Mouse (Mus musculus) gastrocnemius, adult 18-20 months (tissue): ENCODE data around the gene Ubl7. TPM values are rescaled to one million over a fixed set of nuclear protein-coding genes. Genes with fewer than 3 reads are reported as not detected.

Source experiments
- total RNA-seq, 2 experiments: library from RNA; stranded (reverse); gene quantifications; 2 replicates each; pipeline ENCODE4 v1.2.3; 2021

Ubl7 gene
- total RNA-seq, 2 experiments from 2014 or later = 87.4 to 95.1 TPM

Other genes with a start within 250 kb of the Ubl7 start
- gene Cyp1a2, start 227.3 kb upstream of the Ubl7 start, total RNA-seq = not detected
- under 1 TPM; 0.24 to 0.37 TPM for gene Cyp1a1, start 223.1 kb upstream of the Ubl7 start, total RNA-seq
- gene Edc3, start 202.4 kb upstream of the Ubl7 start, total RNA-seq = 1 to 10 TPM; 4.7 to 5.1 TPM
- 10 to 100 TPM; 36.1 to 45.2 TPM for gene Clk3, start 145.1 kb upstream of the Ubl7 start, total RNA-seq
- 1 to 10 TPM; 3.7 TPM for gene Arid3b, start 74.2 kb upstream of the Ubl7 start, total RNA-seq
- gene Sema7a, start 29.1 kb downstream of the Ubl7 start, total RNA-seq = 10 to 100 TPM; 10.6 to 13.0 TPM
- gene Cyp11a1, start 95.4 kb downstream of the Ubl7 start, total RNA-seq = under 1 TPM; 0.24 to 0.34 TPM
- under 1 TPM; 0.16 to 0.90 TPM for gene Stra6, start 152.8 kb downstream of the Ubl7 start, total RNA-seq
- gene Ccdc33, start 207.8 kb downstream of the Ubl7 start, total RNA-seq = not detected